Mouse (Mus musculus) CH12.LX (cell line): Measurements from ENCODE around the gene Arl2bp. TPM values are rescaled to one million over a fixed set of nuclear protein-coding genes. Genes with fewer than 3 reads are reported as not detected.

Experiments
- DNase-seq: peaks from one replicate; pipeline ENCODE4 v3.0.0-alpha.2; 2013; ENCODE audit errors: extremely low read depth
- H3K27ac ChIP-seq: 2 replicates; pipeline ENCODE4 v1.5.1; 2012; ENCODE audit warnings: low read depth, mild to moderate bottlenecking, control low read depth, moderate library complexity; ENCODE audit not compliant: insufficient read depth
- H3K27me3 ChIP-seq: replicated peaks from 2 replicates; pipeline ENCODE3; 2012; ENCODE audit warnings: inconsistent platforms
- H3K36me3 ChIP-seq, 2 experiments: replicated peaks in 1 of 2; 2 replicates each; pipeline versions ENCODE3 to v1.6.1; 2012; ENCODE audit warnings: inconsistent platforms in 1 of 2, low read length in 1 of 2, mild to moderate bottlenecking in 1 of 2, mixed read lengths in 1 of 2, moderate library complexity in 1 of 2; ENCODE audit not compliant: control insufficient read depth in 1 of 2, insufficient read depth in 1 of 2
- H3K4me1 ChIP-seq, 2 experiments: 2 replicates each; pipeline ENCODE4 v1.6.1; 2012; ENCODE audit warnings: inconsistent platforms in 1 of 2, moderate library complexity in 1 of 2; ENCODE audit not compliant: insufficient read depth in 2 of 2, control insufficient read depth in 1 of 2
- H3K4me2 ChIP-seq: 2 replicates; pipeline ENCODE4 v1.6.1; 2012; ENCODE audit warnings: low read depth, mild to moderate bottlenecking, control low read depth; ENCODE audit not compliant: poor library complexity, insufficient read depth, severe bottlenecking
- H3K4me3 ChIP-seq, 3 experiments: fragments of 150-350 bp in 1 of 3; sonication (generic) in 1 of 3; replicated peaks in 1 of 3; 2 replicates each; pipeline versions ENCODE3 to v1.5.1; 2011 to 2012; ENCODE audit warnings: low read depth in 2 of 3, low read length in 2 of 3, mild to moderate bottlenecking in 2 of 3, moderate library complexity in 2 of 3, control low read depth in 1 of 3, improper control_type of control experiment in 1 of 3, inconsistent platforms in 1 of 3, mixed read lengths in 1 of 3; ENCODE audit not compliant: poor library complexity in 1 of 3
- H3K79me2 ChIP-seq: replicated peaks from 2 replicates; pipeline ENCODE4 v1.6.1; 2012; ENCODE audit warnings: mild to moderate bottlenecking, moderate library complexity; ENCODE audit not compliant: control insufficient read depth, poor library complexity, insufficient read depth, severe bottlenecking; ENCODE audit errors: extremely low read depth
- H3K9ac ChIP-seq: 2 replicates; pipeline ENCODE4 v1.6.1; 2012; ENCODE audit warnings: low read depth, mild to moderate bottlenecking, control low read depth, moderate library complexity; ENCODE audit not compliant: insufficient read depth
- H3K9me3 ChIP-seq: replicated peaks from 2 replicates; pipeline ENCODE3; 2012; ENCODE audit warnings: low read length, inconsistent platforms, mixed read lengths
- CHD1 ChIP-seq: IDR thresholded peaks from 2 replicates; pipeline ENCODE4 v1.6.1; 2012; ENCODE audit warnings: low read depth, low read length, improper control_type of control experiment, inconsistent platforms
- CHD2 ChIP-seq: IDR thresholded peaks from 2 replicates; pipeline ENCODE4 v1.6.1; 2011; ENCODE audit warnings: low read length, improper control_type of control experiment
- HCFC1 ChIP-seq: IDR thresholded peaks from 2 replicates; pipeline ENCODE4 v1.6.1; 2012; ENCODE audit warnings: low read depth, mild to moderate bottlenecking, inconsistent platforms, low read length, improper control_type of control experiment
- IRF4 ChIP-seq: IDR thresholded peaks from 2 replicates; pipeline ENCODE4 v1.6.1; 2014; ENCODE audit warnings: low read depth, mild to moderate bottlenecking, inconsistent platforms, low read length, improper control_type of control experiment
- JUN ChIP-seq: IDR thresholded peaks from 2 replicates; pipeline ENCODE4 v1.6.1; 2011; ENCODE audit warnings: low read depth, mild to moderate bottlenecking, low read length, improper control_type of control experiment, moderate library complexity; ENCODE audit not compliant: insufficient read depth
- JUND ChIP-seq: conservative IDR thresholded peaks from 2 replicates; pipeline ENCODE4 v1.6.1; 2011; ENCODE audit warnings: low read depth, low read length, improper control_type of control experiment
- MAX ChIP-seq: IDR thresholded peaks from 2 replicates; pipeline ENCODE4 v1.6.1; 2011; ENCODE audit warnings: low read length, improper control_type of control experiment
- MAZ ChIP-seq: IDR thresholded peaks from 2 replicates; pipeline ENCODE4 v1.6.1; 2012; ENCODE audit warnings: low read depth, mild to moderate bottlenecking, inconsistent platforms, low read length, improper control_type of control experiment, moderate library complexity
- MYC ChIP-seq: IDR thresholded peaks from 2 replicates; pipeline ENCODE4 v1.6.1; 2011; ENCODE audit warnings: low read depth, mild to moderate bottlenecking, improper control_type of control experiment, low read length
- NELFE ChIP-seq: IDR thresholded peaks from 2 replicates; pipeline ENCODE4 v1.6.1; 2011; ENCODE audit warnings: low read depth, low read length, improper control_type of control experiment
- NRF1 ChIP-seq: IDR thresholded peaks from 2 replicates; pipeline ENCODE4 v1.6.1; 2014; ENCODE audit warnings: low read depth, mild to moderate bottlenecking, inconsistent platforms, low read length, improper control_type of control experiment, moderate library complexity
- POLR2A ChIP-seq: IDR thresholded peaks from 2 replicates; pipeline ENCODE4 v1.6.1; 2011; ENCODE audit warnings: low read depth, mild to moderate bottlenecking, improper control_type of control experiment, low read length
- POLR2AphosphoS2 ChIP-seq: IDR thresholded peaks from 2 replicates; pipeline ENCODE4 v1.6.1; 2011; ENCODE audit warnings: low read depth, low read length, improper control_type of control experiment
- RCOR1 ChIP-seq: conservative IDR thresholded peaks from 2 replicates; pipeline ENCODE4 v1.6.1; 2012; ENCODE audit warnings: low read depth, mild to moderate bottlenecking, inconsistent platforms, low read length, improper control_type of control experiment
- SIN3A ChIP-seq: IDR thresholded peaks from 2 replicates; pipeline ENCODE4 v1.6.1; 2012; ENCODE audit warnings: low read length, improper control_type of control experiment, inconsistent platforms
- TCF12 ChIP-seq: IDR thresholded peaks from 2 replicates; pipeline ENCODE4 v1.6.1; 2014; ENCODE audit warnings: low read depth, mild to moderate bottlenecking, inconsistent platforms, low read length, improper control_type of control experiment
- UBTF ChIP-seq: IDR thresholded peaks from 2 replicates; pipeline ENCODE4 v1.6.1; 2012; ENCODE audit warnings: low read depth, mild to moderate bottlenecking, inconsistent platforms, low read length, improper control_type of control experiment, moderate library complexity
- ZC3H11A ChIP-seq: IDR thresholded peaks from 2 replicates; pipeline ENCODE4 v1.6.1; 2012; ENCODE audit warnings: low read depth, mild to moderate bottlenecking, inconsistent platforms, low read length, improper control_type of control experiment
- ZKSCAN1 ChIP-seq: IDR thresholded peaks from 2 replicates; pipeline ENCODE4 v1.6.1; 2012; ENCODE audit warnings: low read depth, inconsistent platforms, low read length, improper control_type of control experiment, borderline replicate concordance
- ZMIZ1 ChIP-seq: IDR thresholded peaks from 2 replicates; pipeline ENCODE4 v1.6.1; 2012; ENCODE audit warnings: low read depth, mild to moderate bottlenecking, inconsistent platforms, low read length, improper control_type of control experiment
- dilution Hi-C: fragments of 300-500 bp; cut with MboI; formaldehyde crosslinking; loops from 2 replicates; pipeline ENCODE4 v1.14.3; 2020; ENCODE audit warnings: low sequenced_read_pairs; ENCODE audit not compliant: extremely low pct_unique_long_range_greater_than_20kb, extremely low pct_ligation_motif_present
- in situ Hi-C: fragments of 300-500 bp; cut with MboI; formaldehyde crosslinking; loops from 3 replicates; pipeline ENCODE4 v1.14.3; 2019; ENCODE audit warnings: low sequenced_read_pairs, low pct_ligation_motif_present, low pct_unique_long_range_greater_than_20kb, mixed read lengths
- polyA plus RNA-seq: library from polyadenylated mRNA; unstranded; fragments of >175 nt; gene quantifications from 2 replicates; pipeline ENCODE4 v1.2.1, GENCODE M21; 2012; ENCODE audit warnings: low read depth; ENCODE audit not compliant: insufficient read length
- total RNA-seq, 2 experiments: library from RNA; depleted of rRNA; stranded (reverse); fragments of 300-350 nt in 1 of 2; fragments of >200 nt in 1 of 2; gene quantifications; 2 replicates each; pipeline ENCODE4 v1.2.3; 2012 to 2014

Gene Arl2bp
- total and polyA plus RNA-seq, 3 experiments = 24.8 to 107 (median 85.1) TPM

DNA sequence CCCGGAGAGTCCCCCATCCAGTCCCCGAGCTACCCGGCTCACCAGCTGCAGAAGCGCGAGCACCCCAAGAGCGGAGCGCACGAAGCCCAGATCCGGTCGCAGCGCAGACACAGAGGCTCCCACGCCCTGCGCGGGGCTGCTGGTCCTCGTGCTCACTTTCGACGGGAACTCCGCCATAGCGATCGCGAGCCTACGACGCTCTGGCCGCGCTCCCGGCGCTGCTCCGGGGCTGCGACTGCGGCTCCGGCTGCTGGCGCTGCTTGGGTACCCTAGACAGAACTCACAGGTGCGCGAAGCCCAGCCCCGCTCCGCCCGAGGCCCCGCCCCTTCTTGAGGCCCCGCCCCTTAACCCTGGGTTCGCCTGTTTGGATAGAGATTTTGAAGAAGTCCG is 29.6 kb downstream of the Arl2bp start, which contains the start of gene Pllp:
Gene Pllp (minus strand): TSS at position 285 of the 391 bp plus-strand sequence.
- Histone ChIP-seq H3K4me2 (peak within 1 kb of the TSS; percentile 70), H3K9me3 (no peaks in the 10 kb centered on the region), H3K36me3 (no peaks in the 10 kb centered on the region), H3K4me1 (peaks cover 10 to 35% of the 10 kb centered on the region in 2 experiments; a peak in 3 of 4 replicates), H3K4me3 (peak within 1 kb of the TSS; percentile 43 to 61 (median 61)), H3K79me2 (no peaks in the 10 kb centered on the region; the same call in 1 of the 2 replicates), H3K27me3 (peaks cover 27% of the 10 kb centered on the region), H3K9ac (peak within 1 kb of the TSS; percentile 8), H3K27ac (no peak within 1 kb of the TSS)
- peak; percentile 55 for DNase-seq
- TF ChIP-seq ZMIZ1 (peak; percentile 87), MAX (peak; percentile 71), POLR2A (peak; percentile 89), ZKSCAN1 (no peak), JUND (no peak), POLR2AphosphoS2 (no peak), NRF1 (peak; percentile 34; the same call in 1 of the 2 replicates), NELFE (peak; percentile 71), JUN (no peak), TCF12 (peak; percentile 52; the same call in 1 of the 2 replicates), IRF4 (0 out of 2 replicates have a peak, but pooled peaks have one; percentile 18), SIN3A (0 out of 2 replicates have a peak, but pooled peaks have one; percentile 40), MYC (no peak), RCOR1 (no peak), UBTF (peak; percentile 68; the same call in 1 of the 2 replicates)
- in situ Hi-C loops (loop anchor here (10.0 kb wide), 3 partner anchors 101 to 361 kb away; no protein-coding TSS in a partner anchor), dilution Hi-C loops (no loop called here)

DNA sequence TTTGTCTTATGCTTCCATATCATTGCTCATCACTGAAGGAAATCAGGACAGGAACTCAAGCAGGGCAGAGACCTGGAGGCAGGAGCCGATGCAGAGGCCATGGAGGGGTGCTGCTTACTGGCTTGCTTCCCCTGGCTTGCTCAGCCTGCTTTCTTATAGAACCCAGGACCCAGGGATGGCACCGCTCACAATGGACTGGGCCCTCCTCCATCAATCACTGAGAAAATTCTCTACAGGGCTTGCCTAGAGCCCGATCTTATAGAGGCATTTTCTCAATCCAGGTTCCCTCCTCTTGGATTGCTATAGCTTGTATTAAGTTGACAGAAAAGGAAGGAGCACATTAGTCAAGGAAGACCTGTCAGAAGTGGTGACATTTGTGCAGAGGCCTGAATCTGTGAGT is 30.2 kb downstream of the Arl2bp start:
- dilution Hi-C loops (no loop called here), in situ Hi-C loops (loop anchor here (10.0 kb wide), 3 partner anchors 102 to 362 kb away; no protein-coding TSS in a partner anchor)
- Histone ChIP-seq H3K4me3 (no peak overlapping the region), H3K9me3 (no peaks in the 10 kb centered on the region), H3K36me3 (no peaks in the 10 kb centered on the region), H3K79me2 (no peaks in the 10 kb centered on the region; the same call in 1 of the 2 replicates), H3K27me3 (peaks cover 27% of the 10 kb centered on the region), H3K4me2 (peak overlapping the region; percentile 70), H3K4me1 (peaks cover 7 to 32% of the 10 kb centered on the region in 2 experiments; a peak in 3 of 4 replicates), H3K9ac (no peak overlapping the region), H3K27ac (no peak overlapping the region)
- DNase-seq = no peak
- TF ChIP-seq ZC3H11A (no peak), MYC (no peak), IRF4 (no peak), HCFC1 (no peak), MAZ (no peak), ZMIZ1 (no peak), CHD2 (no peak), ZKSCAN1 (no peak), CHD1 (no peak), SIN3A (no peak), UBTF (no peak)
- TF ChIP-seq, all 38 proteins: peak for 0
